Mouse (Mus musculus) megakaryocyte-erythroid progenitor cell, adult 5-6 weeks (primary cell): Measurements from ENCODE around the gene 2610301B20Rik. TPM values are rescaled to one million over a fixed set of nuclear protein-coding genes. Genes with fewer than 3 reads are reported as not detected.

Source experiments
- ATAC-seq: replicated peaks from 2 replicates; pipeline ENCODE4 v1.8.0; 2016; ENCODE audit warnings: mild to moderate bottlenecking, inconsistent platforms; ENCODE audit not compliant: severe bottlenecking, poor library complexity, low FRiP score, low TSS enrichment
- total RNA-seq, 2 experiments: library from RNA; stranded (forward) in 1 of 2; stranded (reverse) in 1 of 2; fragments of 200-1000, 215-1000 nt in 1 of 2; fragments of >200 nt in 1 of 2; fragmentation: Nextera tagmentation in 1 of 2; gene quantifications; 2 replicates each; pipeline ENCODE4 v1.2.3; 2014 to 2017

Gene 2610301B20Rik
- total RNA-seq, 2 experiments from 2014 or later = 7.7 to 22.9 TPM

- ATAC-seq = no peak
These were observed 57.9 kb downstream of the 2610301B20Rik start for GRCm38 (mm10) chr4:10932091-10932745.

DNA sequence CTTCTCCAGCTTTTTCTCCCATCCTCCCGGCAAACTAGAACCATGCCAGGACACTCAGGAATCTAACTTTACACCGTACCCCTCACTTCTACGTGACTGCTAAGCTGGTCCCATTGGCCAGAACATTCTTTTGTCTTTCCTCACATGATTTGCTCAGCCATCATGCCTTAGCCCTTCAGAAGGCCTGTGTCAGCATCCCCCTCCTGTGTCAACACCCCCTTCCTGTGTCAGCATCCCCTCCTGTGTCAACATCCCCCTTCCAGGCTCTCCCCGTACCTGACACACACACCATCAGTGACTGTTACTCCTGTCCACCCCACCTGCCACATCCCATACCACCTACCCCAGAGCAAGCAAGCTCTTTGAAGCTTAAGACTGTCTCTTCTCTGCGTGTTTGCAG is 58.5 kb downstream of the 2610301B20Rik start:
- ATAC-seq = no peak

DNA sequence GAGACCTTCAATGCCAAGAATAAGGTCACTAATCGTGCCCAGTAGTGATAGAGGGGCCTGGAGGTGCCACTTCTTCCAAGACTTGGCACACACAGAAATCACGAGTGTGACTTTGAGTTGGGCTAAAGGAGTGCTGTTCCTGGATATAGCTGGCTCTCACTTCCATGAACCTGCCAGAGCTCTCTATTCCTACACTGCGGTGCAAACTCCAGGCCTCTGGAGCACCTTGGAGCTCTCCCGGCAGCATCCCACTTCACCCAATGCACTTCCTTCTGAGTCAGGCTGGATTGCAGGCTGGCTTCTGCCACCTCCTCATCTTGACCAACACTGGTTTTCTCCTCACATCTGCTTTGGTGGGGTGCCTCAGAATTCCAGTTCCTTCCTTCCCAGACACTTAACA is 62.5 kb downstream of the 2610301B20Rik start:
- ATAC-seq = no peak
